Mouse (Mus musculus): Measurements from ENCODE around the gene Ackr1.

DNA sequence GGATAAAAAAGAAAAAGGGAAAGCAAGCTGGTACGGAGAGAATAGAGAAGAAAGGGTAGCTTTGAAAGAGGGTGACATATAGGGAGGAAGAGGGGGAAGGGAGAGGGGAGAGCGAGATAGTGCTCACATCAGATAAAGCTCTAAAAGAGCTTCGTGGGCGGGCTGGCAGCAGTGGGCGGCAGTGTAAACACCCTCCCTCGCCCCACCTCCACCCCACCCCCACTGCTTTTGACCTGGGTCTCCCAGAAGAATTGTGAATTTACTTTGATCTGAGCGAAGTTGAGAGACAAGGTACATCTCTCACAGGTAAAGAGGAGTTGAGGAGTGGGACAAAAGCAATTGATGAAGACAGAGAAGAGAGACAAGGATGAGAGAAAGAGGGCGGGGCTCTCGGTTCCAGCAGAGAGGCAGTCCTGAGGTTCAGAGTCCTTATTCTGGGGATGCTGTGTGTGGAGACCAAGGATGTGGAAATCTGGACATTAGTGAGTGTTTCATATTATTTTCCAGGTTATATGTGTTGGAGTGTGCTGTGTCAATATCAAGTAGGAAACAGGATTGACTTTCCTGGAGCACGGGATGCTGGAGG lies 16.9 kb upstream of the Ackr1 start, which contains the start of gene Aim2:
- TF ChIP-seq CTCF (IDR thresholded peaks at IDR 0.05; ENCODE audit: low read depth) (no peak), EP300 (IDR thresholded peaks at IDR 0.05; ENCODE audit: low read depth) (no peak)

Measured in liver, postnatal 0 days (tissue).